Mouse (Mus musculus) adrenal gland, postnatal 4 days (tissue): ENCODE measurements around the gene Fgfr2. TPM values are rescaled to one million over a fixed set of nuclear protein-coding genes. Genes with fewer than 3 reads are reported as not detected.
"Not testable (repeated sequence)": the region's sequence is repeated elsewhere in the genome, so short reads cannot be mapped to it uniquely, and the experiment has no call there.

Experiments used
- DNase-seq, 2 experiments: peaks; one replicate each; pipeline ENCODE4 v3.0.0; 2021 to 2022; ENCODE audit warnings: low spot score in 2 of 2, mixed read lengths in 2 of 2
- total RNA-seq, 2 experiments: library from RNA; stranded (reverse); gene quantifications; 2 replicates each; pipeline ENCODE4 v1.2.3; 2021

Fgfr2 gene
- total RNA-seq, 2 experiments from 2014 or later = 205 to 210 TPM

DNA sequence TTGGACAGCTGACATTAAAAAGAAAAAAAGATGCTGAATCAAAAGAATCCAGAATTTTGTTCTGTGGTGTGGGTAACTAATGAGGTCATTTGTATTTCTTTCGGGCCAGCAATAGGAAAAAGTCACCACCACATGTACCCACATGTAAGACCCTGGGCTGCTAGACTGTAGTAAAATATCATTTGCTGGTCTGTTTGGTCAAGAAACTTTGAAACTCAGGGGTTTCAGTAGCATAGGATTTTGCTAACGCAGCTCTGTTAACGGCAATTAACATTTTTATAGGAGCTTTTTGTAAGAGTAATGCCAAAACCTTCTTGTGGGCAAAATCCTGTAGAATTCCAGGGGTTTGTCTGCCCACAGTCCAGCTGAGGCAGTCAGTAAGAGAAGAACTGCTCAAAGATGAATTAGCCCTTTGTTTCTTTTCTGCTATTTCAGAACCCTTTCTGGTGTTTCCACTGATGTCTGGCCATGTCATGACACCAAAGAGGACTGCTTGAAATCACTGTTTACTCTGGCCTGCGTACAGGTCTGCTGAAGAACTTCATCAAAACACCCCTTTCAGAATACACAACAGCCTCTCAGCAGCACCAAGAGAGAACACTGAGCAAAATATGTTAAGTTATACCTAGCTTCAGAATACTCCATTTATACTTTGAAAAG is 2667.4 kb downstream of the Fgfr2 start:
- DNase-seq = no peak

DNA sequence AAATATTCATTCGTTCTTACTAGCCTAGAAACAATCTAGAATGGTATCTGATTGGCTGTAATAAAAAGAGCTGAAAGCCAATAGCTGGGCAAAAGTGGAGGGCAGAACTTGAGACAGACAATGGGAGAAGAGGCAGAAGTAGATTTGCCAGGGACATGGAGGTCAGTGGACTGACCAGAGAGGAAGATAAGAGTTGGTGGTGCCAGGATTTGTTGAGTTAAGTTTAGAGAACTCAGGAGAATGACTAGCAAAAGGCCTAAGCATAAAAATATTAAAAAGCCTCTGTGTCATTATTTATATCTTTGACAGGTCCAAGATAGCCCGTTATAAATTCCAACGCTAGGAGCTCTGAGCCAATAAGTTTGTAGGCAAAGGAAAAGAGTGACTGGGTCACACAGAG is 2668.9 kb downstream of the Fgfr2 start:
- DNase-seq = no peak

GRCm38 (mm10) chr7:130435776-130436175 is 2687.4 kb downstream of the Fgfr2 start:
- DNase-seq = no peak

DNA sequence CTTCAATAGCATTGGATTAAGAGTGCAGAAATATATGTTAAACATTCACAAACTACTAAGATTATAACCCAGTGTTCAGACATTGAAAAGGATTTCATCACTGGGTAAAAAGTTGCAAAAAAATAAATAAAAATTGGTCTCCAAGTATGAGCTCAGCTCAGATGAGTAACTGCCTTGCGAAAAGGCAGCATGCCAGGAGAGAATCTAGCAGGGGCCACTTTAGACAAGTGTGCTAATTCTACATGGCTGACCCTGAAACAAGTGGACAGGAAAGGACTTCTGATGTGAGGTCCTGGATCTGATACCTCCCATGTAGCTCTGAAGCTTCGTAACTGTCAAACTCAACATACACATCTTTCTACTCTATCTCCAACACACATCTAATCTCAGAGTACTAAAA is 2691.0 kb downstream of the Fgfr2 start:
- no peak for DNase-seq

DNA sequence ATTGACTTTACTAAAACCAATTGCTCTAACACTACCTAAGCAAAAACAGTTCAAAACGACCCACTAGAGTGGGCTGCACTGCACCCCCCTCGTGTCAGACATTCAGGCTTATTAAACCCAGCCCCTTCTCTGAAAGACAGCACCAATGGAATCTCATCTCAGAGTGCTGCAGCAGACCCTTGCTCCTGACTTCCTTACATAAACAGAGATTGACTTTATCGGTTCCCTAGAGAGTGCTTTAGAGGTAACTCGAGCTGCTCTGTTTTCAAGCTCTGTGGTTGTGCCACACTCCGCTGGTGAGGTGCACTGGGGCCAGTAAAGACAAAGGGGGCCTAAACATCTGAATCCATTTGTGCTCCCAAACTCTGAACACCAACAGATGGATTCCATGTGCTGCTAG is 2696.6 kb downstream of the Fgfr2 start:
- no peak for DNase-seq

- DNase-seq = no peak
Measured at GRCm38 (mm10) chr7:130425991-130426390, 2697.2 kb downstream of the Fgfr2 start.

DNA sequence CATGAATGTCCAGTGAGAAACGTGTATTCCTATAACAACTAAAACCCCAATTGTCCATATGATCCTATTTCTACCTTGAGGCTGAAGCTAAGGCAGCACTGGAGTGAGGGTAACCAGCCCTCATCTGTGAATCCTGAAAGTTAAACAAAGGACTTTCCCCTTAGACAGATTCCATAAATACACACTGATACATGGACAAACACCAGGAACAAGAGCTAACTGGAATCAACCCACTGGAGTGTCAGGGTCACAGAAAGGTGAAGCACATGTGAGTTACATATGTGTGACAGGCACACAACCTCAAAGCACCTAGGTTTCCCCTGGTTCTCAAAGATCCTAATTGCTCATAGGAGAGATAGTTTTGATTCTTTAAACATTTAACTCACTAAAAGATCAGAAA is 2703.2 kb downstream of the Fgfr2 start:
- no peak for DNase-seq

- DNase-seq = no peak
Measured at GRCm38 (mm10) chr7:130407622-130408021, 2715.5 kb downstream of the Fgfr2 start.

DNA sequence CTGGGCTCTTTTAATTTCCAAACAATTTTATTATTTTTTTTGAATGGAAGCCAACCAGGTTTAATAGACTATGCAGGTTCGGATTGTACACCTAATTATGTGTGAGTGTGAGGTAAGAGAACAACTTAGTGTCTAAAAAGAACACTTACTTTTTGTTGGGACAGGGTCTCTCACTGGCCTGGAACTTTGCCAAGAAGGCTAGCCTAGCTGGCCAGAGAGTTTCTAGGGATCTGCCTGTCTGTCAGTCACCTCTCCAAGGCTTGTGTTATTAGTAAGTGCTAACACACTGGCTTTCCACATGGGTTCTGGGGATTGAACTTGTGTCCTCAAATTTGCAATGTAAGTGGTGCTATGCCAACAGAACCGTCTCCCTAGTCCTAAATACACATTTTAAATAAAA is 2719.8 kb downstream of the Fgfr2 start:
- no peak for DNase-seq

DNA sequence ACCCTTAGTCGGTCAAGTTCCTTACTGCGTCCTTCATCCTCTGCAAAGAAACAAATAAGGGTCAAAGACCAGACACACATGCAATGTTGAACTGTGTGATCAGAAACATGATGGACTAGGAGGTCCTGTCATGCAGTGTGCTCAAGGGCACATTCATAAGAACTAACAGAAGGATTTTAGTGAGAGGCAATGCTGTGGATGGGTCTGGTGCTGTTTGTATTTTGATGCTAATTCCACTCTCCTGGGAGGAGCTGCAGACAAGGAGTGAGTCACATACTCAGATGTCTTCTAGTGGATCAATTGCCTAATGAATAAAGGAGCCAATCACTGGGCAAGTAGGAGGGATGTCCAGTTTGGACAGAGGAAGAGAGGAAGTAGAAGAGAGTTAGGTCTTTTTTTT is 2728.5 kb downstream of the Fgfr2 start:
- DNase-seq = no peak

GRCm38 (mm10) chr7:130390060-130390459 is 2733.1 kb downstream of the Fgfr2 start:
- not testable (repeated sequence) for DNase-seq

DNA sequence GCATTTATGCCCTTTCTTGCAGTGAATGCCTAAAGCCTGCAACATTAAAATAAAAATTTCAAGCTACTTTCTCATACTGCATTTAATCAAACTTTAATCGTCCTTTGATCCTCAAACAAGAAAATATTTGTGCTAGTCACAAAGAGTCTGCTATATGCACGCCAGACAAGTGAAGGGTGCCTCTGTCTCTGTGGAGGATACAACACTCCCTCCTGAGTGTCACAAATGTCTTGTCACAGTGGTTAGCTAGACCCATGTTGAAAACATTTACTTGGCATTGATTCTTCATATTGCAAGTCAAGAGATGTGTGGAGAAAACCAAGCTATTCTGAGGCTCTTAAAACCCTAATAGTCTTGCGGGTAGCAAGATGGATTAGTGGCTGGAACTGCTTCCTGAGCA is 2736.8 kb downstream of the Fgfr2 start:
- no peak for DNase-seq

GRCm38 (mm10) chr7:130385732-130386294 is 2737.3 kb downstream of the Fgfr2 start:
- DNase-seq = no peak

DNA sequence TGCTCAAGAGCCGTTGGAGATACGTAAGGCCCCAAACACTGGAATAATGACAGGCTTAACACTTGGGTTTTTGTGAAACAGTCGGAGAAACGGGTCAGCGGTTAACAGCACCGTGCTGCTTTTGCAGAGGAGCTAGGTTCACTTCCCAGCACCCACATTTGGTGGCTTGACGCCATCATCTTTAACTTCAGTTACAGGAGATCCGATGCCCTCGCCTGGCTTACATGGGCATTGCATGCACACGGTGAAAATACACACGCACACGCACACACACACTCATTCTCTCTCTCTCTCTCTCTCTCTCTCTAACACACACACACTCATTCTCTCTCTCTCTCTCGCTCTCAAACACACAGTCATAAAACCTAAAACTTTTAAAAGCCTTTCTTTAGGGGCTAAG is 2741.0 kb downstream of the Fgfr2 start:
- DNase-seq = no peak

DNA sequence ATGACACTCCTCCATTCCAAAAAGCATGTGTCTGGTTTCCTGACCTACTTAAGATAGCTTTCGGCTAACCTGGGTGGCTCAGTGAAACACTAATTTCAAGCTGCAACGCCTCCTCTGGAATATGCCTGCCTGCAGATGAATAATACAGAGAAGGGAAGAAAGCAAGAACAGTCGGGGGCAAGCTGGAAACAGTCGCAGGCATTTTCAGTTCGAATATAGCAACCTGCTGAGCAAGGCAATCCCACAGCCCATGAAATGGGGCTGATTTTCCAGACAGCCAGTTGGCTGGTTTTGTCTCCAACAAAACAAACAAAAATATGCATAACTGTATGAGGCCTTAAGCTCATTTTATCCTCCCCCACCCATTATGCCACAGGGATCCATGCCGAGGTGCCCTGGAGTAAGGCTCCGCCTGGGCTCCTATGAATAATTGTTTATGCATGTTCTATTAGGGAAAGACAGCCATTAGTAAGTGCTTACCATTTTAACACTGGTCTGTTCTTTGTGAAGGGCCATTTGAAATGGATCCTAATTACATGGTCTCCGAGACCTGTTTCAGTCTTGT is 2741.7 kb downstream of the Fgfr2 start:
- DNase-seq = no peak

DNA sequence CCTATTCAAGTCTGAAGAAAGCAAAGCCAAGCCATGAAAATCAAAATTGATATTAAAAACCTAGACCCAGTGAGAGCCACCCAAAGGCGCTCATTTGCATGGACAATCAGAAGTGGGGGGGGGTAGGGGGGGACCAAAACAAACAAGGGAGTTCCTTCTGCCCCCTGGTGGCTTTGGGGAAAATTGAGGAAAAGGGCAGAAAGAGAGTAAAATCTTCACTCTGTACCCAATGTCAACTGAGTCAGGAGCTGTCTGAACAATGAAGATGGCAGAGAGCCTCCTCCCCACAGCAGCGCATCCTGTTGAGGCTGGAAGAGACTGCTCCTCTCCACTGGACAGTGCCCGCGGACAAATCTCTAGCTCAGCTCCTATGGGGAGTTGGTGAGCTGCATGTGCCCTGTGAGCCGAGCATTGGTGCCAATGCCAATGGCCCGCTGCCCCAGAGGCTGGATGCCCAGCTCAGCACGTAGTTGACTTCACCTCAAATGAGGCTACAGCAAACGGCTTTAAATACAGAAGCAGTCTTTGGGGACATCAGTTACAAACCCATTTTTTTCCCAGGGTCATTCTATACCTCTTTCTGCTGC is 2742.3 kb downstream of the Fgfr2 start:
- DNase-seq = no peak

GRCm38 (mm10) chr7:130380367-130380766 is 2742.8 kb downstream of the Fgfr2 start:
- DNase-seq = no peak

- DNase-seq = no peak
Measured at GRCm38 (mm10) chr7:130379886-130380285, 2743.3 kb downstream of the Fgfr2 start.

DNA sequence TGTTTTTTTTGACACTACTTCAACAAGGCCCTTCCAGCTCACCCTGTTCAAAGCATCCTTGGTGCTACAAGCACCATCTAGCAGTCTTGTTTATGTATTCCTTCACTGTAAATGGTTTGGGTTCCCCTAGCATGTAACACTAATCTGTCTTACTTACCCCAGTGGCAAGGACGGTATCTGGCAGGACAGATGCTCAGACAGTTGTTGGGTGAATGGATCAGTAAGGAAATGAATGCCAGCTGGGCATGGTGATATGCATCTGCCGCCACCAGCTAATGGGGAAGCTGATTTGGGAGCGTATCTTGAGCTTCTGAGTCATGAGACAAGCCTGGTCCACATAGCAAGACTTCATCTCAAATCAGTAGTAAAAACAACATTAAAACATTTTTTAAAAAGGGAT is 2744.8 kb downstream of the Fgfr2 start:
- no peak for DNase-seq

GRCm38 (mm10) chr7:130374311-130374710 is 2748.8 kb downstream of the Fgfr2 start:
- no peak for DNase-seq

- no peak for DNase-seq
Measured at GRCm38 (mm10) chr7:130368827-130369641, 2754.1 kb downstream of the Fgfr2 start.
